Mouse (Mus musculus): ENCODE measurements around the gene Ssr1.

GRCm38 (mm10) chr13:37952981-37953380, 41.0 kb downstream of the Ssr1 start:
- TF ChIP-seq CTCF (conservative IDR thresholded peaks at IDR 0.05; ENCODE audit: insufficient read depth, insufficient read length, low read depth, low read length) (no peak), POLR2A (IDR thresholded peaks at IDR 0.05; ENCODE audit: low read depth, low read length) (no peak)

Measured in kidney, adult 2 months (tissue).